Mouse (Mus musculus) limb, embryonic 14.5 days (tissue): ENCODE results near the gene Mvb12b. TPM values are rescaled to one million over a fixed set of nuclear protein-coding genes. Genes with fewer than 3 reads are reported as not detected.

ENCODE experiments used
- ATAC-seq: fragments of 200-750 bp; cut with Nextera tagmentation; 2 replicates; pipeline ENCODE4 v1.8.0; 2017; ENCODE audit warnings: low read depth, moderate number of reproducible peaks, moderate TSS enrichment; ENCODE audit not compliant: low FRiP score
- DNase-seq: peaks from one replicate; pipeline ENCODE4 v3.0.0-alpha.2; 2015; ENCODE audit warnings: low spot score
- H3K27ac ChIP-seq: fragments of 300-500 bp; sonication (generic); replicated peaks from 2 replicates; pipeline ENCODE4 v1.5.1; 2014; ENCODE audit warnings: low read depth, mild to moderate bottlenecking, low read length, moderate library complexity, mixed read lengths
- H3K27me3 ChIP-seq: fragments of 300-500 bp; sonication (generic); 2 replicates; pipeline ENCODE4 v1.6.1; 2014; ENCODE audit warnings: low read length, mixed read lengths; ENCODE audit not compliant: control insufficient read depth, insufficient read depth
- H3K36me3 ChIP-seq: fragments of 300-500 bp; sonication (generic); 2 replicates; pipeline ENCODE4 v1.6.1; 2014; ENCODE audit warnings: mild to moderate bottlenecking, low read length, moderate library complexity, mixed read lengths; ENCODE audit not compliant: control insufficient read depth, insufficient read depth
- H3K4me1 ChIP-seq: fragments of 300-500 bp; sonication (generic); 2 replicates; pipeline ENCODE4 v1.6.1; 2014; ENCODE audit warnings: antibody characterized with exemption, low read length, mixed read lengths; ENCODE audit not compliant: control insufficient read depth, insufficient read depth
- H3K4me2 ChIP-seq: fragments of 300-500 bp; sonication (generic); replicated peaks from 2 replicates; pipeline ENCODE4 v1.6.1; 2014; ENCODE audit warnings: low read depth, mild to moderate bottlenecking, low read length, moderate library complexity; ENCODE audit not compliant: severe bottlenecking
- H3K4me3 ChIP-seq: fragments of 300-500 bp; sonication (generic); replicated peaks from 2 replicates; pipeline ENCODE4 v1.5.1; 2014; ENCODE audit warnings: low read length
- H3K9ac ChIP-seq: fragments of 300-500 bp; sonication (generic); 2 replicates; pipeline ENCODE4 v1.6.1; 2014; ENCODE audit warnings: mild to moderate bottlenecking, low read depth, low read length, moderate library complexity; ENCODE audit not compliant: severe bottlenecking
- H3K9me3 ChIP-seq: fragments of 300-500 bp; sonication (generic); 2 replicates; pipeline ENCODE4 v1.6.1; 2016; ENCODE audit warnings: low read length; ENCODE audit not compliant: control insufficient read depth
- POLR2A ChIP-seq: fragments of 200-500 bp; IDR thresholded peaks from 2 replicates; pipeline ENCODE4 v1.8.0; 2012; ENCODE audit warnings: inconsistent platforms, mild to moderate bottlenecking, moderate library complexity, borderline replicate concordance; ENCODE audit not compliant: insufficient read depth, insufficient read length; ENCODE audit errors: extremely low read depth
- WGBS: fragments of 180-500 bp; shearing (Covaris S2); extraction: QIAGEN DNeasy Blood & Tissue Kit; methylation state at CpG from one replicate; pipeline ENCODE4 v1.1.7; 2014; 5-methylcytosine and 5-hydroxymethylcytosine counted together
- polyA plus RNA-seq, 2 experiments: library from polyadenylated mRNA; depleted of rRNA in 1 of 2; stranded (reverse) in 1 of 2; unstranded in 1 of 2; fragments of >200 nt; fragmentation: Nextera tagmentation in 1 of 2; extraction: Ambion mirVana in 1 of 2; gene quantifications; 2 replicates each; pipeline versions ENCODE4 v1.2.1 to v1.2.3; 2012 to 2014

Mvb12b gene
- polyA plus RNA-seq, 2 experiments = 17.5 to 26.6 TPM

GRCm38 (mm10) chr2:33803717-33804214, 84.0 kb downstream of the Mvb12b start:
- no peaks in the 10 kb centered on the region for H3K27me3 ChIP-seq
- H3K9ac ChIP-seq = no peak overlapping the region
- no peak overlapping the region for H3K4me3 ChIP-seq
- H3K27ac ChIP-seq = no peak overlapping the region
- peaks cover 14% of the 10 kb centered on the region for H3K4me1 ChIP-seq
- no peak overlapping the region for H3K4me2 ChIP-seq
- no peak for ATAC-seq
- TF ChIP-seq POLR2A = no peak
- 78% methylated on average over 4 of the region's 4 CpGs for WGBS
- DNase-seq = no peak
- H3K9me3 ChIP-seq = no peaks in the 10 kb centered on the region
- H3K36me3 ChIP-seq = peaks cover 38% of the 10 kb centered on the region

GRCm38 (mm10) chr2:33803083-33803615, 84.6 kb downstream of the Mvb12b start:
- 89% methylated on average over 12 of the region's 12 CpGs for WGBS
- Histone ChIP-seq H3K4me2 (no peak overlapping the region), H3K4me1 (peaks cover 14% of the 10 kb centered on the region), H3K27ac (no peak overlapping the region), H3K9me3 (no peaks in the 10 kb centered on the region), H3K9ac (no peak overlapping the region), H3K27me3 (no peaks in the 10 kb centered on the region), H3K36me3 (peaks cover 41% of the 10 kb centered on the region), H3K4me3 (no peak overlapping the region)
- ATAC-seq (no peak), DNase-seq (no peak)
- no peak for TF ChIP-seq POLR2A

- no peak for DNase-seq
- H3K36me3 ChIP-seq = peaks cover 37% of the 10 kb centered on the region
- no peak overlapping the region for H3K4me3 ChIP-seq
- no peaks in the 10 kb centered on the region for H3K9me3 ChIP-seq
- H3K27me3 ChIP-seq = no peaks in the 10 kb centered on the region
- no peak overlapping the region for H3K9ac ChIP-seq
- no peak overlapping the region for H3K4me2 ChIP-seq
- TF ChIP-seq POLR2A = no peak
- ATAC-seq = 0 out of 2 replicates have a peak, but pooled peaks have one; percentile 13
- peaks cover 14% of the 10 kb centered on the region for H3K4me1 ChIP-seq
- 23% methylated on average over 13 of the region's 13 CpGs for WGBS
- H3K27ac ChIP-seq = no peak overlapping the region
These were observed 86.0 kb downstream of the Mvb12b start for GRCm38 (mm10) chr2:33801760-33802159.

- 41% methylated on average over 8 of the region's 8 CpGs for WGBS
- no peak for ATAC-seq
- TF ChIP-seq POLR2A = no peak
These were observed 86.4 kb downstream of the Mvb12b start for GRCm38 (mm10) chr2:33801336-33801735.

GRCm38 (mm10) chr2:33800221-33800620, 87.5 kb downstream of the Mvb12b start:
- H3K27me3 ChIP-seq = no peaks in the 10 kb centered on the region
- no peak overlapping the region for H3K4me2 ChIP-seq
- H3K36me3 ChIP-seq = peaks cover 30% of the 10 kb centered on the region
- WGBS = 86% methylated on average over 6 of the region's 6 CpGs
- no peak overlapping the region for H3K9ac ChIP-seq
- no peaks in the 10 kb centered on the region for H3K9me3 ChIP-seq
- DNase-seq (no peak), ATAC-seq (no peak)
- peaks cover 14% of the 10 kb centered on the region for H3K4me1 ChIP-seq
- no peak for TF ChIP-seq POLR2A
- no peak overlapping the region for H3K4me3 ChIP-seq
- no peak overlapping the region for H3K27ac ChIP-seq

More at GRCm38 (mm10) chr2:33801336-33801735, 86.4 kb downstream of the Mvb12b start:
- H3K4me1 ChIP-seq = peaks cover 14% of the 10 kb centered on the region
- H3K9ac ChIP-seq = no peak overlapping the region
- H3K9me3 ChIP-seq = no peaks in the 10 kb centered on the region
- no peak overlapping the region for H3K4me3 ChIP-seq
- H3K4me2 ChIP-seq = no peak overlapping the region
- no peak for DNase-seq
- no peaks in the 10 kb centered on the region for H3K27me3 ChIP-seq
- peaks cover 33% of the 10 kb centered on the region for H3K36me3 ChIP-seq
- no peak overlapping the region for H3K27ac ChIP-seq
